Comparison of ENCODE assay signal across 8 mouse cellular contexts in the genomic region with DNA sequence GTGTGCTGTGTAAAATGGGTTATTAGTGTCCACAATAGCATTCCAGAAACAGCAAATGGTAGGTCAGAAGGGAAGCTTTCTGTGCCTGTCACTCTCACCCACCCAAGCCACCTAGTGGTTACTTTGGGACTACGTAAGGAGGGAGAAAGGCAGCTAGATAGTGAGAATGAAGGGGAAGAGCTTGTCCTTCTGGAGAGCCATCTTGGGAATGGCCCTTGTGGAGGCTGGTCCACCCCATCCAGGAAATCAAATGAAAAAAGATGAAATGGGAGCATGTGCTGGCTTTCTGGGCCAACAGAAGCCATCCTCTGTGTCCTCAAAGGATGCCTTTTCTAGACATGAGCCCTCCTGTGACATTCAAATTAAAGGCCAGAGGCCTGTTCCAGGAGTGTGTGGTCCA. TPM values are rescaled to one million over a fixed set of nuclear protein-coding genes. Genes with fewer than 3 reads are reported as not detected.
DNase-seq lines count a peak whose midpoint lies in the region; ATAC-seq and TF ChIP-seq lines count a peak whose summit lies in the region.

No protein-coding gene starts in this region.

- peak overlapping the region; percentile 82 for H3K4me2 ChIP-seq in kidney, embryonic 16.5 days (replicated peaks; ENCODE audit: low read depth, low read length)
- peak overlapping the region; percentile 93 for H3K4me2 ChIP-seq in heart, postnatal 0 days (ENCODE audit: low read depth, low read length)
- H3K4me2 ChIP-seq in liver, embryonic 15.5 days = peak overlapping the region; percentile 97

- intact Hi-C loops in left cerebral cortex, postnatal 36 days (cut with DNase I) = no loop called here

- H3K27ac ChIP-seq in kidney, embryonic 16.5 days (ENCODE audit: low read length) = peak overlapping the region; percentile 98
- H3K27ac ChIP-seq in heart, postnatal 0 days (ENCODE audit: low read depth) = peak overlapping the region; percentile 97
- H3K27ac ChIP-seq in liver, embryonic 15.5 days (replicated peaks) = peak overlapping the region; percentile 94

- peaks cover 15% of the 10 kb centered on the region for H3K36me3 ChIP-seq in kidney, embryonic 16.5 days (ENCODE audit: insufficient read depth, low read length)
- H3K36me3 ChIP-seq in heart, postnatal 0 days (replicated peaks; ENCODE audit: control insufficient read depth, insufficient read depth, low read length) = peaks cover 8% of the 10 kb centered on the region
- H3K36me3 ChIP-seq in liver, embryonic 15.5 days (replicated peaks) = peaks cover 21% of the 10 kb centered on the region

- no peak for DNase-seq in kidney, postnatal 10 days
- peak; percentile 74 for DNase-seq in embryo, embryonic 10.5 days (ENCODE audit: low spot score)
- DNase-seq in heart, postnatal 0 days (ENCODE audit: low spot score) = peak; percentile 63
- DNase-seq in left cerebral cortex, postnatal 36 days (ENCODE audit: low spot score in 2 of 2) = no peak
- no peak for DNase-seq in testis, postnatal 14 days (ENCODE audit: low spot score)

- H3K4me3 ChIP-seq in kidney, embryonic 16.5 days (ENCODE audit: low read length) = peak overlapping the region; percentile 64
- H3K4me3 ChIP-seq in heart, postnatal 0 days (ENCODE audit: low read depth, low read length) = peak overlapping the region; percentile 72
- H3K4me3 ChIP-seq in liver, embryonic 15.5 days (replicated peaks) = peak overlapping the region; percentile 71

- TF ChIP-seq CTCF in heart, postnatal 0 days (IDR thresholded peaks at IDR 0.05; ENCODE audit: low read depth) = peak; percentile 66

- peaks cover 14% of the 10 kb centered on the region for H3K4me1 ChIP-seq in kidney, embryonic 16.5 days (ENCODE audit: insufficient read depth, low read length)
- H3K4me1 ChIP-seq in heart, postnatal 0 days (ENCODE audit: control insufficient read depth, insufficient read depth) = peaks cover 8% of the 10 kb centered on the region
- H3K4me1 ChIP-seq in liver, embryonic 15.5 days (replicated peaks) = peaks cover 44% of the 10 kb centered on the region

- ATAC-seq in kidney, embryonic 16.5 days (ENCODE audit: low FRiP score, low TSS enrichment) = 0 out of 2 replicates have a peak, but pooled peaks have one; percentile 28
- peak; percentile 28 for ATAC-seq in heart, postnatal 0 days (ENCODE audit: insufficient read depth, low read depth)
- ATAC-seq in liver, embryonic 15.5 days (ENCODE audit: insufficient read depth) = 0 out of 2 replicates have a peak, but pooled peaks have one; percentile 13
- ATAC-seq in neutrophil, adult 5-6 weeks (ENCODE audit: extremely low read depth, insufficient number of reproducible peaks, low FRiP score, poor library complexity, severe bottlenecking) = peak; percentile 21; the same call in 1 of the 2 replicates

- no peak for TF ChIP-seq EP300 in heart, postnatal 0 days (IDR thresholded peaks at IDR 0.05; ENCODE audit: low read depth)

- WGBS in kidney, embryonic 16.5 days = 17% methylated on average over 1 of the region's 1 CpGs
- 5% methylated on average over 1 of the region's 1 CpGs for WGBS in heart, postnatal 0 days
- 12% methylated on average over 1 of the region's 1 CpGs for WGBS in liver, embryonic 15.5 days (ENCODE audit: insufficient replicate concordance)

- H3K9me3 ChIP-seq in kidney, embryonic 16.5 days (ENCODE audit: low read length) = no peaks in the 10 kb centered on the region
- no peaks in the 10 kb centered on the region for H3K9me3 ChIP-seq in heart, postnatal 0 days (replicated peaks; ENCODE audit: control insufficient read depth, low read length)
- H3K9me3 ChIP-seq in liver, embryonic 15.5 days (replicated peaks) = no peaks in the 10 kb centered on the region

- peak overlapping the region; percentile 85 for H3K9ac ChIP-seq in kidney, embryonic 16.5 days (replicated peaks; ENCODE audit: low read length)
- H3K9ac ChIP-seq in heart, postnatal 0 days (replicated peaks; ENCODE audit: low read depth, low read length) = 0 out of 2 replicates have a peak overlapping the region, but pooled peaks have one; percentile 4
- peak overlapping the region; percentile 77; the same call in 1 of the 2 replicates for H3K9ac ChIP-seq in liver, embryonic 15.5 days

- no peaks in the 10 kb centered on the region for H3K27me3 ChIP-seq in kidney, embryonic 16.5 days (ENCODE audit: insufficient read depth, low read length)
- H3K27me3 ChIP-seq in heart, postnatal 0 days (ENCODE audit: control insufficient read depth, insufficient read depth, low read length) = no peaks in the 10 kb centered on the region
- no peaks in the 10 kb centered on the region for H3K27me3 ChIP-seq in liver, embryonic 15.5 days

RNA-seq across cellular contexts. Expression of a gene that starts 0.5 kb away (rescaled TPM):
- polyA plus RNA-seq in kidney, embryonic 16.5 days (2015; fragmentation: Nextera tagmentation; extraction: Ambion mirVana) = 365 and 369 TPM in 2 replicates
- 112 and 128 TPM in 2 replicates for total RNA-seq in heart, postnatal 0 days (2014; rRNA removed; ENCODE audit: low replicate concordance)
- polyA plus RNA-seq in heart, postnatal 0 days (2015; fragmentation: Nextera tagmentation; extraction: Ambion mirVana) = 121 and 128 TPM in 2 replicates
- polyA plus RNA-seq in liver, embryonic 15.5 days (2015; fragmentation: Nextera tagmentation; extraction: Ambion mirVana) = 91.2 and 93.4 TPM in 2 replicates
- 32.6 and 52.2 TPM in 2 replicates for total RNA-seq in neutrophil, adult 5-6 weeks (2017)
- total RNA-seq in left cerebral cortex, postnatal 36 days (2021) = 100 to 1,000 TPM; 140 to 168 TPM

RNA-seq across cellular contexts. Expression of a gene that starts 0.6 kb away (rescaled TPM):
- polyA plus RNA-seq in kidney, embryonic 16.5 days (2015; fragmentation: Nextera tagmentation; extraction: Ambion mirVana) = 2.2 TPM in 1 of 2 replicates, not detected in the other
- total RNA-seq in heart, postnatal 0 days (2014; rRNA removed; ENCODE audit: low replicate concordance) = not detected in 2 replicates
- 6.8 and 13.7 TPM in 2 replicates for polyA plus RNA-seq in heart, postnatal 0 days (2015; fragmentation: Nextera tagmentation; extraction: Ambion mirVana)
- polyA plus RNA-seq in liver, embryonic 15.5 days (2015; fragmentation: Nextera tagmentation; extraction: Ambion mirVana) = 0.82 TPM in 1 of 2 replicates, not detected in the other
- total RNA-seq in neutrophil, adult 5-6 weeks (2017) = not detected in 2 replicates
- total RNA-seq in left cerebral cortex, postnatal 36 days (2021) = 10 to 100 TPM in 1 of 2 experiments, 1 to 10 TPM in 1; 9.8 to 18.2 TPM

RNA-seq across cellular contexts. Expression of a gene that starts 16.7 kb away (rescaled TPM):
- 78.8 and 90.2 TPM in 2 replicates for polyA plus RNA-seq in kidney, embryonic 16.5 days (2015; fragmentation: Nextera tagmentation; extraction: Ambion mirVana)
- 54.1 and 56.4 TPM in 2 replicates for total RNA-seq in heart, postnatal 0 days (2014; rRNA removed; ENCODE audit: low replicate concordance)
- polyA plus RNA-seq in heart, postnatal 0 days (2015; fragmentation: Nextera tagmentation; extraction: Ambion mirVana) = 69.7 and 71.8 TPM in 2 replicates
- 47.0 and 58.0 TPM in 2 replicates for polyA plus RNA-seq in liver, embryonic 15.5 days (2015; fragmentation: Nextera tagmentation; extraction: Ambion mirVana)
- 21.9 and 23.3 TPM in 2 replicates for total RNA-seq in neutrophil, adult 5-6 weeks (2017)
- 10 to 100 TPM; 46.2 to 46.4 TPM for total RNA-seq in left cerebral cortex, postnatal 36 days (2021)

RNA-seq across cellular contexts. Expression of a gene that starts 23.8 kb away (rescaled TPM):
- polyA plus RNA-seq in kidney, embryonic 16.5 days (2015; fragmentation: Nextera tagmentation; extraction: Ambion mirVana) = 194 and 206 TPM in 2 replicates
- total RNA-seq in heart, postnatal 0 days (2014; rRNA removed; ENCODE audit: low replicate concordance) = 117 and 163 TPM in 2 replicates
- 117 and 119 TPM in 2 replicates for polyA plus RNA-seq in heart, postnatal 0 days (2015; fragmentation: Nextera tagmentation; extraction: Ambion mirVana)
- 79.6 and 89.2 TPM in 2 replicates for polyA plus RNA-seq in liver, embryonic 15.5 days (2015; fragmentation: Nextera tagmentation; extraction: Ambion mirVana)
- 78.7 and 87.5 TPM in 2 replicates for total RNA-seq in neutrophil, adult 5-6 weeks (2017)
- 10 to 100 TPM; 71.2 to 88.3 TPM for total RNA-seq in left cerebral cortex, postnatal 36 days (2021)

Comparison
In these comparisons a context has a peak if more than half of its experiments do, and no peak if none do; other contexts are left out.
1. H3K9ac ChIP-seq: peak in every context shown above with its lines; median percentile 85 in kidney, embryonic 16.5 days; 77 in liver, embryonic 15.5 days; 4 in heart, postnatal 0 days.
2. DNase-seq: peak in embryo, embryonic 10.5 days (single experiment) and heart, postnatal 0 days (single experiment); none in kidney, postnatal 10 days (single experiment), left cerebral cortex, postnatal 36 days (0 of 2) and testis, postnatal 14 days (single experiment).
3. RNA of a gene that starts 0.6 kb away (total RNA-seq): 9.8 to 18.2 TPM in left cerebral cortex, postnatal 36 days; not detected in heart, postnatal 0 days and not detected in neutrophil, adult 5-6 weeks; every median in the first group is over 10 times any median in the second.
4. Peak in every context shown above with its lines, with median percentiles within 50 percentile points of each other: ATAC-seq, H3K27ac ChIP-seq, H3K4me2 ChIP-seq and H3K4me3 ChIP-seq.